Mouse (Mus musculus): ENCODE data around the gene Etv6.
A peak's percentile ranks its signal among the peaks of the same experiment; 100 is the strongest.

Gene Etv6

DNA sequence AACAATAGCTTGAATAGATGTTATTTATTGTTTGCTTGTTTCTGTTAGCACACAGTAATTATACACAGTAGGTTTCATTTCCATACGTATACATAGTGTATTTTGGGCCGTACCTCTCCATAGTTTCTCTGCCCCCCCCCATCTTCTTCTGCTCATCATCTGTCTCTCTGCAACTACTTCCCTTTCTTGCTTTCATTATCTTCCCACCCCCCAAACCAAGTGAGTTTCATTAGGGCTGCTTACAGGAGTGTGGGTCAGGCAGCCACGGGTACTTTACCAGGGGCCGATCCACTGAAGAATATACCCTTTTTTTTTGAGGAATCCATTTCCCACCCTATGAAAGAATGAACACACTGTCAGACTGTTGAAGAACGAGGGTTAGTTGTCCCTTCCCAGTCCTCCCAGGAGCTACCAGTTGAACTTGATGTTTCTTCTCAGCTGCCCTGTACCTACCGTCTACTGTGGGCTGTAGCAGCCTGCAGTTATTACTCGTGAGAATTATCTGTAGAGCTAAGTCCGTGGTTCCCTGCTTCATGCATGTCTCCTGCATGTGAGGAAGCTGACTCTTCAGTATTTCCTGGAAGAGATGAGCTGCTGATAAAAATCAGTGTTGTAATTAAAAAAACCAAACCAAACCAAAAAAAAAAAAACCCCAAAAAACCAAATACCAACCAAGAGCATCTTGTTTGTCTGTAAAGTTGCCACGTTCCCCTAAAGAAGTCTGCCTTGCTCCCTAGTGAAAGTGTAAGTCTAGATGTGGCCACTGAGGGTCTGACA lies 9.8 kb downstream of the Etv6 start:
- no peak for DNase-seq

DNA sequence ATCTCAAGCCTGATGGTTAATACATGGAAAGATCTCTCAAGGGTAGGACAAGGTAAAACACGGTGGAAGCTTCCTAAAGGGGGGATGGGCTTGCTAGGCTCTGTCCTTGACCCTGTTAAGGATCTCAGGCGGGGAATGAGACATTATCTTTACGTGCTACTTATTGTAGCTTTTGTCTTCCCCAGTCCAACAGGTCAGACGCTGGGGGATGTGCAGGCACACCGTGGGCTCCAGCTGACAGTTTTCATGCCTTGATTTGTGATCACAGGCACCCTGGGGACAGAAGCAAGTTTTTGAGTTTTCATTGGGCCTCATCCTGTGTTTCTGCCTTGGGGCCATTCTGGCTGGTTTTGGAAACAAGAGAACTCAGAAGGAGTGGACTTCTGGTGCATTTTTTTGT lies 10.6 kb downstream of the Etv6 start:
- no peak for DNase-seq

DNA sequence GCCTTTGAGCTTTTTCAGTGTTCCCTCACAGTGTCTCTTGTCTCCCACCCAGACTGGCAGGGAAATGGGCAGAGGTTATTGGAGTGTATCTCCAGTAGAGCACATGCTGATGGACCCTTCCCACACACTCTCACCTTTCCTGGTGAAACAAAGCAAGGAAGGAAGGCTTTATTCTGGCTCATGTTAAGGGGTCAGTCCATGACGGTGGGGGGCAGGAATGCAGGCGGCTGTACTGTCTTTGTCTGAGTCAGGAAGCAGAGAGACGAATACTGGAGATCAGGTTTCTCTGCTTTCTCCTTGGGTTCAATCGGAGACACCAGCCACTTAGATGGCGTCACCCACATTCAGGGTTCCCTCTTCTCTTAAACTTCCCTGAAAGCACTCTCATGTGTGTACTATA lies 11.7 kb downstream of the Etv6 start:
- no peak for DNase-seq

DNA sequence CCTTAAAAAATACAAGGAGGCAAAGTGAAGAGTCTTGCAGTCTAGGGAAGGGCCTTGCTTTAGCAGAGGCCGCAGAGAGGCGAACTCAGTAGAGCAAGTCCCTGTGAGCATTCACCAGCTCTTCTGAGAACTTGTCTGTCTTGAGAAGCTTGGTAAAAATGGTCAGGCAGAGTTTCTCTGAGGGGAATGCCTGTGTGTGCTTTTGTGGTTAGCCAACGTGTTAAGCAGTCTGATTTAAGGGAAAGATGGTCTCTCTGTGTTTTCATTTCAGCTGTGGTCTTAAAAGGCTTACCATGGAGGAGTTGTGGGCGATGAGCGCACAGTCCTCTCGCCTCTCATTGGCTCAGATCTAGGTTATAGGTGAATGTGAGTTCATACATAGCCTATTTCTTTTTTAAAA lies 12.5 kb downstream of the Etv6 start:
- no peak for DNase-seq

DNA sequence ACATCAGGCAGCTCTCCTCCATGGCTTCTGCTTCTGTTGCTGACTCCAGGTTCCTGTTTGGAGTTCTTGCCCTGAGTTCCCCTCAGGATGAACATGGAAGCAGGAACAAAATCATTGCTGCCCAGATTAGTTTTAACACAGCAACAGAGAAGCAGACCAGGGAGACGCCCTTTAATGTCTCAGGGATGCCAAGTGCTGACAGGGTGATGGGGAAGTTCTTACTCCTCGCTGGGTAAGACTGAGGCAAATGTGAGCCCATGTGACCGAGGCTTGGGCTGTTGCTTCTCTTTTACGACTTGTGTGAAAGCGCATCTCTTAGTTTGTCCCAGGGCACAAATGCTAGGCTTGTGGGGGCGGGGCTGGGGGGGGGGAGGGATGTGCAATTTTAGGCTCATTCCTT lies 13.5 kb downstream of the Etv6 start:
- DNase-seq = no peak

DNA sequence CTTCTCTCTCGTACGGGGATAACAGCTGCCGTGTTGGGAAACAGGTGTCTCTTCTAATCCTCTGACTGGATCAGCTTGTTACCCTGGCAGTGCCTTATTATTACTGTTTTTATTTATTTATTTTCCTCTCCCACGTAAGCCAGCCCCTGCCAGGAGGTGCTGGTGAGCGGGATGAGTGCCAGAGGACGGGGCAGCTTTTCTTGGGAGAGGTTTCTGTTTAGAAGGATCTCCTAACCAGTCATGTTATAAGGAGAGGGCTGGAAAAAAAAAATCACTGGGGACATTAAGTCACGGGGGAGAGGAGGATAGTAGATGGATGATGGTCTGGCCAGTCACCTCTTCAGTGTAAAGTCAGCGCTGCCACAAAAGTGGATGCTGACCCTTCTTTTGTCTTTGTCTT lies 15.0 kb downstream of the Etv6 start:
- DNase-seq = no peak

DNA sequence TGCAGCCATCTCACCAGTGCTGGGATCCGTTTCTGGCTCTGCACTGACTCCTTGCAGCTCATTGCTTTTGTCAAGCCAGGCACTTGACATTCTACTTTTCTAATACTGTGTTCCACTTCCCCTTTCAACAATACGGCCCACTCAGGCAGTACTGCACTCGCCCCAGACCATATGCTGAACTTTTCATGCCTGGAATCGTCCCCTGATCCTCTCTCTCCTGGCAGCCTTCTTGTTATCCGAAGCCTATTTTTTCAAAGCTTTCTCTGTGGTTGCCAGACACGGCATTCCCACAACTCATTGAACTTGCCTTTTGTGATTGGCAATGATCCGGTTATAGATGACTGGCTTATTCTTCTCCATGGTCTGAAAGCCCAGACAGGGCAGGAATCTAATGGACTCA lies 16.4 kb downstream of the Etv6 start:
- no peak for DNase-seq

DNA sequence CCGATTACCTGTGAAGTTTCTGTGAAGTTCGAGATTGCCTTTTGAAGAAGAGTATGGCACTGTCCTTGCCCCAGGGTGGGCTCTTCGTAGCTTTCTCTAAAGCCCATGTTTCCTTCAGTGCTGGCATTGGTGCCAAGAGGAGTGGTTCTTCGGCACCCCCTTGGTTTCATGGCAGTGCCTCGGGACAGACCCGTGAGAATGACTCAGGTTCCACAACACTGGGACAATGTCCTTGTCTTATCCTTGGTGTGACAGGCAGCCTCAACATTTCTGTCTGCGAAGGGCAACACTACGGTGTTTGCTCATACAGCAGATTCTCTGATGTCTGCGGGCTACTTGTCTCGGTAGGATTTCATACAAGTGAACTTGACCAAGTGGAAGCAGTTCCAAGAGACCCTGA lies 17.6 kb downstream of the Etv6 start:
- no peak for DNase-seq

DNA sequence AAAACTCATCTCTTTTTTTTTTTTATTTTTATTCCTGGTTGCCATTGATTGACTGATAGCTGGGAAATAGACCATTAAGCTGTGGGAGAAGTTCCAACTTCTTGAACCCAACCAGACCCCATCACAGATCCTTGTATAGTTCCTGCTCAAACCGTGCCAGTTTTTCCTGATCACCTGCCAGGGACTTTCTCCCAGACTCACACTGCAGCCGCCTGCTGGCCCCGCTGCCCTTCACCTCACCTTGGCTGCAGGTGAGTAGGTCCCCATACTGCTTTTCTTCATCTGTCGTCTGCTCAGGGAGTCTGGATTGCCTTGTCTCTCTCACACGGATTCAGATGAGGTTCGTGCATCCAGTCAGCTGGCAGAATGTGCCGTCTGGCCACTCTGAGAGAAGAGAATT lies 18.1 kb downstream of the Etv6 start:
- DNase-seq = peak; percentile 45 to 55

DNA sequence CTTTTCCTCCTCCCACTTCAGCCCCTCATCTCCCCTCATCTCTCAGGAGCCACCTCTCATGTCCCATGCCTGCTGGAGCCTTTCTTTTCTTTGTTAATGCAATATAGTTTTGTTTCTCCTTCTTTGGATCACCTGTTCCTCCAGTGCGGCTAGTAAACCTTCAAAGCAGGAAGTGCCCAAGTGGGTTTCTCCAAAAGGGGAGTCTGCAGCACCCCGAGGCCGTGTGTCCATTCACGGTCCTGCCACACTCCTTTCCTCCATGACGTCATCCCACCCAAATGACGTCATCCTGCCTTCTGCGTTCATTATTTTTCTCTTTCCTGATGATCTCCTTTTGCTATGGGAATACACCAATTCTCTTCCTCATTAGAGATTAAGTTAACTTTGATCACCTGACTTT lies 20.1 kb downstream of the Etv6 start:
- no peak for DNase-seq

DNA sequence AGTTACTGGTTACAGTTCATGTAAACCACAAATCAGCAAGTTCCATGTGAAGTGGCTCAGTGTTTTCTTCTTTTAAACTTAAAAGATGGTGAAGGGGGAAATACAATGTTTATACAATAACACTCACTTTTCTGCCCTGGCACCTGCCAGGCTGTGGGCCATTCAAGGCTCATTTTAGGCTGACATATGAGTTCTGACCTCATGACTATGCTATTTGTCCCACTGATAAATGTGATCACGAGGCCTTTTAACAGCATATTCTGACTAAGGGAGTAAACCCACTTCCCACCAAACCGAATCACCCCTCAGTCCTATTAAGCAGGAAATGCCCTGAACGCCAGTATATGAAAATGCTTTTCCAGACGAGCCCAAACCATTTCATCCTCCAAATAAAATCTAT lies 23.0 kb downstream of the Etv6 start:
- DNase-seq = no peak

DNA sequence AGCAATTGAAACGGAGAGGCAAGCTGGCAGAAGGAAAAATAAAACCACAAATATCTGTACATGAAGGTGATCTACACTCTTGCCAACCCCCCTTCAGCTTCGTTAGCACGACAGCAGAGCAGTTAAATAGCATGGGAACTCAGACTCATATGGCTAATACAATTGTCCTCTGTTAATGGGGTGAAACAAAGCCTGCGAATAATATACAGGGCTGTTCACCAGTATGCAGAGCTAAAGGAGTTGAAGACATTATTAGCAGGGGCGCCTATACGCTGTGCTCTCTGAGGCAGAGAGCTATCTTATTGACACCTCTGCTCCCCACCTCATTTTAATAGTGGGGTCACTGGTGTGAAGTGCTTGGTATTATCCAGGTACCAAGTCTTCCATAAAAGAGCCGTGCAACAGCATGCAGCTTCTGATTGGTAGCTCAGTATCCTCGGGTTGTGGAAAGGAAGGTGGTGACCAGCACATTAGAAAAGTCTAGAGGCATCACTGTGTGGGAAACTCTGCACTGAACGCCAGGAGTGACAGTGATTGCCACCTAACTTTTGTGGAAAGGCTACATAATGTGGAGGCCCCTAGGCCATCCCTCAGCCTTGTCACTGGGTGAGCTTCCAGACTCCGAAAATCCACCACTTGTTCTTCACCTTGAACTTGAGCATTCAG lies 23.5 kb downstream of the Etv6 start:
- no peak for DNase-seq

DNA sequence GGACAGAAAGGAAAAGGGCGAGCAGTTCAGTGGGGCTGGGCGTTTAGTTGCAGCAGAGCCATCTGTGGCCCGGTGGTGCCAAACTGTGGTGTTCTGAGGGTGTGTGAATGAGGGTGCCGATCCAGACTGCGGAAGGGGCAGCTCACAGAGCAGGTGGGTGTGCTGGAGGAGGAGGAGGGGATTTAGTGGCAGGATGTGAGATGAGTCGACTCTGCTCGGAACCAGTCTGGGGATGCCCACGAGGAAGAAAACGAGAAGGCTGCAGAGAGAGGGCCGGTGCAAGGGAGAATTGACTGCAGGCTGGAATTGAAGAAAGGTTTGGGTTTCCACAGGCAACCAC lies 24.0 kb downstream of the Etv6 start:
- no peak for DNase-seq

DNA sequence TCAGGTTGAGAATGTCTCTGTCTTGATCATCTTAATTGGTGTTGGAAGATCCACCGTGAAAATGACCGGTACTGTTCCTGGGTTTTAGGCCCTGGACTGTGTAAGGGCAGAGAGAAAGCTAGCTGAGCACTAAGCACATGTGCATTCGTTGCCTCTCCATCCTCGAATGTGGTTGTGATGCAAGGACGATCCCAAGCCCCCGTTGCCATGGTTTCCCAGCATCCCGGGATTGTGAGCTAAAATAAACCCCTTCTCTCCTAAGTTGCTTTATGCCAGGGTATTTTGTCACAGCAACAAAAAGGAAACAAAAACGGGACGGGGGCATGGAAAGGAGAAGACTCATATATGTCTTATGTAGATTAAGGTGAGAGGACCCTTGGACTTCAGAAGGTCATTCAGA lies 24.5 kb downstream of the Etv6 start:
- no peak for DNase-seq

DNA sequence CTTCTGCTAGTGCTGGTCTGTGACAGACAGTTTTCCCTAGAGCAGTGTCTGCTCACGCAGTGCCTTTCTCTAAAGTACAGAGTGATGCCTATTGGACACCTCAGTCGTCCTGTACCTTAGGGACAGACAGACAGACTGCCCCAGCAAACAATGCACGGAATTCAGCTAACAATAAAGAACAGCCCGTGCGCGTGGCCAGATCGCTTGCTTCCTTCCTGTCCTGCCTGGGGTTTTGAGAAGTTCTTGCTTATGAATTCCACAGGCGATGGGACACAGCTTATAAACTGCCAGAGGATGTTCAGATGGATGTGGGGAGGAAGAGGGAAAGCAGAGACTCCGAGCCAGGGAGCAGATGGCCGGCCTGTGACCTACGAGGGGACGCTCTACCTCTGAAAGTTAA lies 25.3 kb downstream of the Etv6 start:
- no peak for DNase-seq

DNA sequence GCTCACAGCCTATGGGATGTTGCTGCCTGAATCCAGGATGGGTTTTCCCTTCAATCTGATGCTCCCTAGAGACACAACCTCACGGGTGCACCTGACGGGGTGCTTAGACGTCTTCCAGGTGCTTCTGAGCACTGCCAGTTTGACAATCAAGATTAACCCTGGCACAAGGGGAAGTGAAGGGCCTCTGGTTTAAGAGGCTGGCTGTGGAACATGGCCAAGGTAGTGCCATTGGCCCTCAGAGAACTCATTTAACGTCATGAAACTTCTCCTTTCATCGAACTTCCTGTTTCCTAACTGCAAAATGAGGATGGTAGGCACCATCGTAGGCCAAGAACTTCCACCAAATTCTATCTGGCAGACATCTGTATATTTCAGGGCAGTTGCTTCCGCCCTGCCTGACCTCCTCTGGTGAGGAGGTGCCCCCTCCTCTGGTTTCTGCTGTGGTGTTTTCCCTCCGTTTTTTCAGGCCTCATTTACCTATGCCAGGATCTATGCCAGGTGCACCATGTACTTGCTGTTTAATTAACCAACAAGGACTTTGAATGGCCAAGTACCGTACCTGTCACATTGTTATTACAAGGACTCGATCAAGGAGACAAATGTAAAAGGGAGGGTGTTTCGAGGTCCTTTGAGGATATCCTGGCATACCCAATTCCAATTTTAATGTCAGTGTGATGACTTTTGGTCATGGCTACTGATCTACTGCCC lies 29.7 kb downstream of the Etv6 start:
- DNase-seq = peak; percentile 43 to 45

DNA sequence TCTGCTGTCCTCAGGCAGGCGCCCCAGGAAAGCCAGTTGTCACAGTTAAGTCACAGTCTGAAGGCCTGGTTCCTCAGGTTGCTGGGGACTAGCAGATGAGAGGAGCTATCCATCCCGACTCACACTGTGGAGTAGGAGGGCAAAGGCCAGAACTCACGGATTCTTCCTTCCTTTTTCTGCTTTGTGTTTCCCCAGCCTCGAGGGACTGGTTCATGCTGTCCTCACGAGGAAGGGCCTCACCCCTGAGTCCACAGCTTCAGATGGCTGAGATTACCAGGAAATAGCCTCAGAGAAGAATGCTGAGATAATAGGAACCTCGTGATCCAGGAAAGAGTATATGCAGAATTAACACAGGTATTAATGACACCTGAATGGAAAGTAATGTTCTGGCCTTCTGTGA lies 30.6 kb downstream of the Etv6 start:
- DNase-seq = no peak

DNA sequence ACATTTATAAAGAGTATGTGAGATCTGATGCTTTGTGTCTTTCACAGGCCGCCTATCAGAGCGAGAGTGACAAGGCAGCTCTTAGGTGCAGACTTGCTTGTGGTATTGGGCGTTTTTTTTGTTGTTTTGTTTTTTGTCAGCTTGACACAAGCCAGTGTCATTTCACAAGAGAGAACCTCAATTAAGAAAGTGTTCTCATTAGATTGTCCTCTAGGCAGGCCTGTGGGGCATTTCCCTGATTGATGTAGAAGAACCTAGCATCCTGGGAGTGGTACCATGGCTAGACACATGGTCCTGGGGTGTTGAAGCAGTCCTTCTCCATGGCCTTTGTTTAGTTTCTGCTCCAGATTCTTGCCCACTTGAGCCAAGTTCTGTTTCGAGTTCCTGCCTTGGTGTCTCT lies 31.5 kb downstream of the Etv6 start:
- no peak for DNase-seq

DNA sequence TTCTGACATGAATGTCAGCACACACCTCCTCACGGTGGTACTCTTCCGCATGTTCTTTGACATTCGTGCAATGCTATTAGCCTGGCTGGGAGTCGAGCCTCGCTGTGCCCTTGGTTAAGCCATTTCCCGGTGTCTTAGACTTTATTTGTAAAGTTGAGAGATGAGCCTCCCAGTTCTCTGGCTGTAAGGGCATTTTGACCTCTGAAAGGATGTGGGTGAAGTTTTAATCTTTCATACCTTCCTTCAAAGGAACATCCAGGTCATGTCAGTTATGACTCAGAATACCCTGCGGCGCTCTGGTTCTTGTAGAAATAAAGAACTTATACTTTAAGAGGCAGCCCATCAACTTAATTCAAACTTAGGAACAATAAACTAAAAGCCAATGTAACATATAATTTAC lies 32.0 kb downstream of the Etv6 start:
- DNase-seq = no peak

DNA sequence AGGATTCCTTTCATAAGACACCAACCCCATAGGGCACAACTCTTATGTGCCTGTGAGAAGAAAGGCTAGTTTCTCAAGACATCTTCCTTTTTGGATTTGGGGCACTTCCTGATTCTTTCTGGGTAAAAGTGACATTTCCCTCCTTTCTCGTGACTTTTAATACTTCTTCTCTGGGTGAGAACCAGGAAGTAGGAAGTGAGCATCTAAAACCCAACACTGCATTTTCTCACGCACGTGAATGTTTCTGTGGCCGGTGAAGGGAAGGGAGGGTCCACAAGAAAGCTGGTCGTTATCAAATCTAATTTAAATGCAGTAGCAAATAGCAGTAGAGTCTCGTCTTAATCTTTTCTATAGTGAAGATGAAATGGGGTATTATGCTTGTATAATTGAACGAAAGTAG lies 36.9 kb downstream of the Etv6 start:
- DNase-seq = no peak

DNA sequence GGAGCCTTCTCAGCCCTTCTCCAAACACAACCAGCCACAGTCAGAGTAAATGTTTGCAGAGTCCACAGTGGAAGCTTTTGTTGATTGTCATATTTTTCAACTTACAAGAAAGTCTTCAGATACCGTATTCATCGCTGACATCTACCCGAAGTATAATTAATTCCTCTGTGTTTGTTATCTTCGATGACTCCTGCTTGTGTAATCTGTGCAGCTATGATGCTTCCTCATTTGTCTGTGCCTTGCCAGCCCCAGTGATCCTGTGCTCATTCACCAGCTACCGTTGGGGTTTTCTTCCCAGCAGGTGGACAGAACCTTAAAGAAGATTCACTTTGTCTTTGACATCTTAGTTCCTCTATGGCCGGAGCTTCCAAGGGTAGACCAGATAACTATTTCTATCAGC lies 37.4 kb downstream of the Etv6 start:
- DNase-seq = no peak

DNA sequence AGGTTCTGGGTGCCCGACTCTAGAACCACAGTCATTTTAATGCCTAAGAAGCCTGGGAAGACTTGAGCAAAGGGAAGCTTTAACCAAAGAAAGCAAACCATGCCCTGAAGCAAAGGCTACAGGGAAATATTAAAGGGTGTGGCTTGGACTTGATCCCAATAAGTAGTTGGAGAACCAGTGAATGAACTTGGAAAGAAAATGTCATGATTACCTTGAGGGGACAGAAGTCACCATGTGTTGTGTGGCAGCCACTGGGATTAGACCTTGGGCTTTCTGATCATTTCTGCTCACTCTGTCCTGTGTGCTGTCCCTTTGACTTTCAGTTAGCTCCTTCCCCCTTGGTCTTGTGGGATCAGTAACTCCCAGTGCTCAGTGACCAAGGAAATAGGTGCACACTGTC lies 38.9 kb downstream of the Etv6 start:
- no peak for DNase-seq

DNA sequence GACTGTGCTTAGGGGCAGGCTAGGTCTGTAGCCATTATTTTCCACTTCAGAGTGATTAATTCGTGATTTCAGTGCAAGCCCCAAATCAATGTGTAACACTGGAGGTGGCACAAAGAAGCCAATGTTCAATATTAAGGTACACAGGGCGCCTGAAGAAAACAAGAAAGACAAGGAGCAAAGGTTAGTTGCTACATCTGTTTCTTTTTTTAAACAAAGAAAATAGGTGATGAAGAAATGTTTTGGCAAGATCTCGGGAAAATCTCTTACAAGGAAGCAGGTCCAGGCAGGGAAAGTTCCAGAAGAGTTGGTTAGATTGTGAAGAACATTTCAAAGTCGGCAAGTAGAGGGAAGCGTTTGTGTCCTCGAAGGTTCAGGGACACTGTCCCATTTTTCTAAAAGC lies 39.5 kb downstream of the Etv6 start:
- no peak for DNase-seq

DNA sequence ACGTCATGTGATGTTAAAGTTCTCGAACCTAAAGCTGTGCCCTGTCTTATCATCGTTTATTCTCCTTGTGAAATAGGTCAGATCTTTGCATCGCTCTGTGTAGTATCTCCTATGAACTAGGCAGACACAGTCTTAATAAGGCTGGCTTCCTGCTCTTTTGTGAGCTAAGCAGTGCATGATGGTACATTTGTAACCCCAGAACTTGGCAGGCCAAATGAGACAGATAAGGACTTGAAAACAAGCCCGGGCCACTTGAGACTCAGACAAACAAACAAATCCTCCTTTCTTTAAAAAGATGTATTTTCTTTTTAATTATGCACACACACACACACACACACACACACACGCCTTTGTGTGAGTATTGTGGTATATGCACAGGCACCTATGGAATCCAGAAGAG lies 42.5 kb downstream of the Etv6 start:
- DNase-seq = no peak

DNA sequence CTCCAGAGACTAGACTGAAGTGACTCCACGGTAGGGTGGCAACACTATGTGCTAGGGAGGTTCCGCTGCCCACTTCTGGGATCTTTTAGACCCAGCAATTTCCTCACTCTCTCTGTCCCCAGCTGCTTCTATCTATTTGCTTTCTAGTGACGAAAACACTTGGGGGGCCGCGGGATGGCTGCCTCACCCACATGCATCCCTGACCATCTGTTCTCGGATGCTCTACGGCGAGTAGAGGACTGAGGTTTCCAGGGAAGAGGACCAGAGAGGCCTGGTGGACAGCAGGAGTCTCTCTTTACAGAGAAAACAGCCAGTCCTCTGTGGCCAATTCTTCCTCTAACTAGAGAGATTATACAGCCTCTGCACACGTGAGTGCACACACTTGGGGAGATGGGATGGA lies 43.6 kb downstream of the Etv6 start:
- no peak for DNase-seq

Data from kidney, adult 8-10 months (tissue).